Mouse (Mus musculus): ENCODE data around the gene Lhx6.

- no peak for TF ChIP-seq POLR2A (IDR thresholded peaks at IDR 0.05; ENCODE audit: control insufficient read depth, extremely low read depth, insufficient read depth, low read length, poor library complexity)
- TF ChIP-seq CTCF (IDR thresholded peaks at IDR 0.05; ENCODE audit: borderline replicate concordance, control insufficient read depth, extremely low read depth, insufficient read depth, low read length, poor library complexity): no peak
These were observed 22.8 kb upstream of the Lhx6 start for GRCm38 (mm10) chr2:36127973-36128372.
